Mouse (Mus musculus) spleen, adult 2 months (tissue): ENCODE data around the gene Socs3. TPM values are rescaled to one million over a fixed set of nuclear protein-coding genes. Genes with fewer than 3 reads are reported as not detected.
A peak's percentile ranks its signal among the peaks of the same experiment; 100 is the strongest.

Source experiments
- DNase-seq, 2 experiments: peaks; one replicate each; pipeline versions ENCODE4 v3.0.0 to v3.0.0-alpha.2; 2012 to 2021; ENCODE audit warnings: low spot score in 2 of 2, low read depth in 1 of 2
- H3K27ac ChIP-seq: fragments of 200-500 bp; 2 replicates; pipeline ENCODE4 v1.5.1; 2012; ENCODE audit warnings: low read length, inconsistent platforms; ENCODE audit not compliant: insufficient read depth
- H3K27me3 ChIP-seq: fragments of 200-500 bp; 2 replicates; pipeline ENCODE4 v1.6.1; 2012; ENCODE audit warnings: mild to moderate bottlenecking, moderate library complexity, low read length, inconsistent platforms; ENCODE audit not compliant: control insufficient read depth, insufficient read depth
- H3K36me3 ChIP-seq: fragments of 200-500 bp; 2 replicates; pipeline ENCODE4 v1.6.1; 2012; ENCODE audit warnings: mild to moderate bottlenecking, low read length, inconsistent platforms; ENCODE audit not compliant: control insufficient read depth, insufficient read depth
- H3K4me1 ChIP-seq: fragments of 200-500 bp; 2 replicates; pipeline ENCODE4 v1.6.1; 2011; ENCODE audit warnings: inconsistent platforms; ENCODE audit not compliant: control insufficient read depth, insufficient read depth, insufficient read length
- H3K4me3 ChIP-seq: fragments of 200-500 bp; 2 replicates; pipeline ENCODE4 v1.5.1; 2011; ENCODE audit warnings: mild to moderate bottlenecking, inconsistent platforms; ENCODE audit not compliant: insufficient read depth, insufficient read length; ENCODE audit errors: extremely low read depth
- CTCF ChIP-seq: fragments of 200-500 bp; IDR thresholded peaks from 2 replicates; pipeline ENCODE4 v1.5.1; 2011; ENCODE audit warnings: mild to moderate bottlenecking, inconsistent platforms; ENCODE audit not compliant: insufficient read depth, insufficient read length, insufficient replicate concordance; ENCODE audit errors: extremely low read depth
- POLR2A ChIP-seq: fragments of 200-500 bp; IDR thresholded peaks from 2 replicates; pipeline ENCODE4 v1.6.1; 2011; ENCODE audit warnings: low read depth, low read length, inconsistent platforms
- WGBS: fragments of 180-500 bp; shearing (Covaris S2); methylation state at CpG from one replicate; pipeline ENCODE4 v1.1.7; 2018; 5-methylcytosine and 5-hydroxymethylcytosine counted together
- polyA plus RNA-seq: library from polyadenylated mRNA; depleted of rRNA; stranded (reverse); fragments of >200 nt; gene quantifications from 2 replicates; pipeline ENCODE4 v1.2.3, GENCODE M21; 2012

Socs3 gene
- polyA plus RNA-seq, 1 experiment: 22.0 TPM

GRCm38 (mm10) chr11:118009865-118010571 is 40.2 kb upstream of the Socs3 start:
- H3K27ac ChIP-seq: no peak overlapping the region
- DNase-seq: no peak
- WGBS: 76% methylated on average over 4 of the region's 4 CpGs
- H3K4me1 ChIP-seq: peaks cover 10% of the 10 kb centered on the region; the same call in 1 of the 2 replicates
- no peaks in the 10 kb centered on the region for H3K27me3 ChIP-seq
- no peak overlapping the region for H3K4me3 ChIP-seq
- peaks cover 16% of the 10 kb centered on the region for H3K36me3 ChIP-seq
- TF ChIP-seq CTCF: no peak
- TF ChIP-seq POLR2A: no peak

- H3K36me3 ChIP-seq: peaks cover 23% of the 10 kb centered on the region
- H3K27ac ChIP-seq: no peak overlapping the region
- TF ChIP-seq CTCF (no peak), POLR2A (no peak)
- no peak overlapping the region for H3K4me3 ChIP-seq
- DNase-seq: no peak
- WGBS: 93% methylated on average over 8 of the region's 8 CpGs
- H3K27me3 ChIP-seq: no peaks in the 10 kb centered on the region
- peaks cover under 1% of the 10 kb centered on the region; the same call in 1 of the 2 replicates for H3K4me1 ChIP-seq
Measured at GRCm38 (mm10) chr11:118008843-118009242, 39.0 kb upstream of the Socs3 start.

GRCm38 (mm10) chr11:118008144-118008805 is 38.4 kb upstream of the Socs3 start:
- Histone ChIP-seq H3K27ac (no peak overlapping the region), H3K36me3 (peaks cover 29% of the 10 kb centered on the region), H3K4me3 (no peak overlapping the region), H3K4me1 (no peaks in the 10 kb centered on the region), H3K27me3 (no peaks in the 10 kb centered on the region)
- no peak for DNase-seq
- TF ChIP-seq CTCF (no peak), POLR2A (no peak)
- WGBS: 84% methylated on average over 5 of the region's 5 CpGs

- H3K4me1 ChIP-seq: no peaks in the 10 kb centered on the region
- 83% methylated on average over 8 of the region's 8 CpGs for WGBS
- DNase-seq: no peak
- no peaks in the 10 kb centered on the region for H3K27me3 ChIP-seq
- H3K36me3 ChIP-seq: peaks cover 34% of the 10 kb centered on the region
- no peak overlapping the region for H3K27ac ChIP-seq
- TF ChIP-seq POLR2A (no peak), CTCF (no peak)
- H3K4me3 ChIP-seq: no peak overlapping the region
Measured at GRCm38 (mm10) chr11:118007460-118008143, 37.8 kb upstream of the Socs3 start.

- 93% methylated on average over 5 of the region's 5 CpGs for WGBS
- no peak for DNase-seq
- 0 out of 2 replicates have a peak overlapping the region, but pooled peaks have one; percentile 16 for H3K27ac ChIP-seq
- no peaks in the 10 kb centered on the region for H3K27me3 ChIP-seq
- TF ChIP-seq POLR2A (no peak), CTCF (no peak)
- peaks cover 54% of the 10 kb centered on the region for H3K36me3 ChIP-seq
- no peaks in the 10 kb centered on the region for H3K4me1 ChIP-seq
- no peak overlapping the region for H3K4me3 ChIP-seq
Measured at GRCm38 (mm10) chr11:118004217-118004616, 34.4 kb upstream of the Socs3 start.

GRCm38 (mm10) chr11:118003718-118004117 is 33.9 kb upstream of the Socs3 start:
- Histone ChIP-seq H3K36me3 (peaks cover 54% of the 10 kb centered on the region), H3K27ac (0 out of 2 replicates have a peak overlapping the region, but pooled peaks have one; percentile 16), H3K4me1 (no peaks in the 10 kb centered on the region), H3K4me3 (no peak overlapping the region), H3K27me3 (no peaks in the 10 kb centered on the region)
- DNase-seq: no peak
- WGBS: 88% methylated on average over 5 of the region's 5 CpGs
- TF ChIP-seq POLR2A: no peak
- TF ChIP-seq CTCF: no peak

- no peak for DNase-seq
- H3K4me1 ChIP-seq: no peaks in the 10 kb centered on the region
- 0 out of 2 replicates have a peak overlapping the region, but pooled peaks have one; percentile 10 for H3K27ac ChIP-seq
- H3K27me3 ChIP-seq: no peaks in the 10 kb centered on the region
- no peak overlapping the region for H3K4me3 ChIP-seq
- 95% methylated on average over 14 of the region's 14 CpGs for WGBS
- TF ChIP-seq POLR2A: no peak
- TF ChIP-seq CTCF: no peak
- H3K36me3 ChIP-seq: peaks cover 54% of the 10 kb centered on the region
Measured at GRCm38 (mm10) chr11:118003176-118003575, 33.3 kb upstream of the Socs3 start.
